Mouse (Mus musculus) kidney, postnatal 4 days (tissue): ENCODE results near the gene Tnxb.
"Not testable (repeated sequence)": the region's sequence is repeated elsewhere in the genome, so short reads cannot be mapped to it uniquely, and the experiment has no call there.

Source experiments
- DNase-seq, 2 experiments: peaks; one replicate each; pipeline ENCODE4 v3.0.0; 2021; ENCODE audit warnings: mixed read lengths in 2 of 2

Tnxb gene

GRCm38 (mm10) chr17:34740280-34740679 lies 69.9 kb downstream of the Tnxb start:
- DNase-seq: no peak

- DNase-seq: no peak
These were observed 73.4 kb downstream of the Tnxb start, which contains the start of gene C4b for GRCm38 (mm10) chr17:34743719-34744118. C4b (minus strand) TSS chr17:34743882.

GRCm38 (mm10) chr17:34744206-34744605 lies 73.9 kb downstream of the Tnxb start:
- no peak for DNase-seq

GRCm38 (mm10) chr17:34744611-34745010 lies 74.3 kb downstream of the Tnxb start:
- not testable (repeated sequence) for DNase-seq

- DNase-seq: not testable (repeated sequence)
These were observed 74.8 kb downstream of the Tnxb start for GRCm38 (mm10) chr17:34745166-34745565.

GRCm38 (mm10) chr17:34746531-34746930 lies 76.2 kb downstream of the Tnxb start:
- DNase-seq: no peak

- DNase-seq: no peak
These were observed 91.1 kb downstream of the Tnxb start for GRCm38 (mm10) chr17:34761471-34761870.
